Mouse (Mus musculus): ENCODE results near the gene Slc26a10. TPM values are rescaled to one million over a fixed set of nuclear protein-coding genes. Genes with fewer than 3 reads are reported as not detected.

The Slc26a10 gene
- polyA plus RNA-seq, 1 experiment from 2014 or later, result 20.2 TPM

- H3K4me1 ChIP-seq (replicated peaks), result peaks cover 34% of the 10 kb centered on the region
- peaks cover 77% of the 10 kb centered on the region for H3K27me3 ChIP-seq (replicated peaks)
- peak overlapping the region; percentile 44 for H3K4me2 ChIP-seq
- H3K27ac ChIP-seq (ENCODE audit: poor library complexity, severe bottlenecking), result no peak overlapping the region
- no peak overlapping the region for H3K4me3 ChIP-seq
- ATAC-seq (ENCODE audit: insufficient number of reproducible peaks, low FRiP score), result no peak
- H3K36me3 ChIP-seq, result peaks cover 10% of the 10 kb centered on the region
- 0 out of 2 replicates have a peak, but pooled peaks cover 3% of the 10 kb centered on the region for H3K9me3 ChIP-seq (replicated peaks)
- 83% methylated on average over 4 of the region's 4 CpGs for WGBS
- no peak overlapping the region for H3K9ac ChIP-seq
Measured at GRCm38 (mm10) chr10:127182624-127183023, 2.2 kb upstream of the Slc26a10 start.

- Histone ChIP-seq H3K4me1 (replicated peaks) (peaks cover 41% of the 10 kb centered on the region), H3K27me3 (replicated peaks) (peaks cover 87% of the 10 kb centered on the region), H3K4me2 (peak overlapping the region; percentile 44; the same call in 1 of the 2 replicates), H3K9me3 (replicated peaks) (0 out of 2 replicates have a peak, but pooled peaks cover 1% of the 10 kb centered on the region), H3K36me3 (peaks cover 5% of the 10 kb centered on the region), H3K4me3 (no peak overlapping the region), H3K27ac (ENCODE audit: poor library complexity, severe bottlenecking) (no peak overlapping the region), H3K9ac (no peak overlapping the region)
- 51% methylated on average over 6 of the region's 6 CpGs for WGBS
- no peak for ATAC-seq (ENCODE audit: insufficient number of reproducible peaks, low FRiP score)
Measured at GRCm38 (mm10) chr10:127181566-127181965, 1.1 kb upstream of the Slc26a10 start.

GRCm38 (mm10) chr10:127180695-127181047, 226 bp upstream of the Slc26a10 start:
- Histone ChIP-seq H3K27ac (ENCODE audit: poor library complexity, severe bottlenecking) (no peak overlapping the region), H3K9me3 (replicated peaks) (no peaks in the 10 kb centered on the region), H3K9ac (no peak overlapping the region), H3K27me3 (replicated peaks) (peaks cover 94% of the 10 kb centered on the region), H3K4me1 (replicated peaks) (peaks cover 44% of the 10 kb centered on the region), H3K36me3 (peaks cover 4% of the 10 kb centered on the region; the same call in 1 of the 2 replicates), H3K4me3 (peak overlapping the region; percentile 38; the same call in 1 of the 2 replicates), H3K4me2 (peak overlapping the region; percentile 62)
- no peak for ATAC-seq (ENCODE audit: insufficient number of reproducible peaks, low FRiP score)
- WGBS, result 6% methylated on average over 3 of the region's 3 CpGs

GRCm38 (mm10) chr10:127178286-127179027, 2.0 kb downstream of the Slc26a10 start:
- Histone ChIP-seq H3K27me3 (replicated peaks) (peaks cover 81% of the 10 kb centered on the region), H3K9me3 (replicated peaks) (no peaks in the 10 kb centered on the region), H3K27ac (ENCODE audit: poor library complexity, severe bottlenecking) (no peak overlapping the region), H3K9ac (peak overlapping the region; percentile 45), H3K36me3 (0 out of 2 replicates have a peak, but pooled peaks cover 4% of the 10 kb centered on the region), H3K4me1 (replicated peaks) (peaks cover 38% of the 10 kb centered on the region), H3K4me3 (peak overlapping the region; percentile 38), H3K4me2 (peak overlapping the region; percentile 70)
- ATAC-seq (ENCODE audit: insufficient number of reproducible peaks, low FRiP score), result no peak
- WGBS, result 5% methylated on average over 41 of the region's 41 CpGs

- Histone ChIP-seq H3K36me3 (no peaks in the 10 kb centered on the region), H3K27ac (ENCODE audit: poor library complexity, severe bottlenecking) (no peak overlapping the region), H3K9me3 (replicated peaks) (no peaks in the 10 kb centered on the region), H3K4me1 (replicated peaks) (peaks cover 38% of the 10 kb centered on the region), H3K9ac (peak overlapping the region; percentile 45; the same call in 1 of the 2 replicates), H3K4me3 (peak overlapping the region; percentile 38), H3K4me2 (peak overlapping the region; percentile 70), H3K27me3 (replicated peaks) (peaks cover 81% of the 10 kb centered on the region)
- ATAC-seq (ENCODE audit: insufficient number of reproducible peaks, low FRiP score), result peak; percentile 65
- 2% methylated on average over 23 of the region's 23 CpGs for WGBS
Measured at GRCm38 (mm10) chr10:127177719-127178118, 2.7 kb downstream of the Slc26a10 start.

GRCm38 (mm10) chr10:127177235-127177634, 3.2 kb downstream of the Slc26a10 start:
- ATAC-seq (ENCODE audit: insufficient number of reproducible peaks, low FRiP score), result no peak
- H3K36me3 ChIP-seq, result no peaks in the 10 kb centered on the region
- peaks cover 38% of the 10 kb centered on the region for H3K4me1 ChIP-seq (replicated peaks)
- H3K4me2 ChIP-seq, result peak overlapping the region; percentile 70
- H3K9ac ChIP-seq, result no peak overlapping the region
- 0 out of 2 replicates have a peak overlapping the region, but pooled peaks have one; percentile 38 for H3K4me3 ChIP-seq
- no peaks in the 10 kb centered on the region for H3K9me3 ChIP-seq (replicated peaks)
- no peak overlapping the region for H3K27ac ChIP-seq (ENCODE audit: poor library complexity, severe bottlenecking)
- WGBS, result 19% methylated on average over 9 of the region's 9 CpGs
- H3K27me3 ChIP-seq (replicated peaks), result peaks cover 79% of the 10 kb centered on the region

- peaks cover 79% of the 10 kb centered on the region for H3K27me3 ChIP-seq (replicated peaks)
- WGBS, result 4% methylated on average over 7 of the region's 7 CpGs
- no peak for ATAC-seq (ENCODE audit: insufficient number of reproducible peaks, low FRiP score)
- no peak overlapping the region for H3K4me3 ChIP-seq
- H3K4me1 ChIP-seq (replicated peaks), result peaks cover 38% of the 10 kb centered on the region
- H3K9ac ChIP-seq, result no peak overlapping the region
- H3K36me3 ChIP-seq, result no peaks in the 10 kb centered on the region
- peak overlapping the region; percentile 70 for H3K4me2 ChIP-seq
- H3K9me3 ChIP-seq (replicated peaks), result no peaks in the 10 kb centered on the region
- H3K27ac ChIP-seq (ENCODE audit: poor library complexity, severe bottlenecking), result no peak overlapping the region
Measured at GRCm38 (mm10) chr10:127176756-127177155, 3.7 kb downstream of the Slc26a10 start.

- Histone ChIP-seq H3K9me3 (replicated peaks) (no peaks in the 10 kb centered on the region), H3K4me3 (no peak overlapping the region), H3K27me3 (replicated peaks) (peaks cover 79% of the 10 kb centered on the region), H3K4me2 (peak overlapping the region; percentile 70; the same call in 1 of the 2 replicates), H3K9ac (no peak overlapping the region), H3K27ac (ENCODE audit: poor library complexity, severe bottlenecking) (no peak overlapping the region), H3K4me1 (replicated peaks) (peaks cover 39% of the 10 kb centered on the region), H3K36me3 (no peaks in the 10 kb centered on the region)
- no peak for ATAC-seq (ENCODE audit: insufficient number of reproducible peaks, low FRiP score)
- WGBS, result 37% methylated on average over 3 of the region's 3 CpGs
Measured at GRCm38 (mm10) chr10:127176228-127176627, 4.2 kb downstream of the Slc26a10 start.

- Histone ChIP-seq H3K4me2 (no peak overlapping the region), H3K9ac (no peak overlapping the region), H3K27me3 (replicated peaks) (peaks cover 79% of the 10 kb centered on the region), H3K4me3 (no peak overlapping the region), H3K27ac (ENCODE audit: poor library complexity, severe bottlenecking) (no peak overlapping the region), H3K36me3 (no peaks in the 10 kb centered on the region), H3K4me1 (replicated peaks) (peaks cover 40% of the 10 kb centered on the region), H3K9me3 (replicated peaks) (no peaks in the 10 kb centered on the region)
- ATAC-seq (ENCODE audit: insufficient number of reproducible peaks, low FRiP score), result no peak
- 81% methylated on average over 7 of the region's 7 CpGs for WGBS
Measured at GRCm38 (mm10) chr10:127174170-127174569, 6.3 kb downstream of the Slc26a10 start.

GRCm38 (mm10) chr10:127173148-127174065, 7.0 kb downstream of the Slc26a10 start:
- H3K27me3 ChIP-seq (replicated peaks), result peaks cover 81% of the 10 kb centered on the region
- H3K4me2 ChIP-seq, result no peak overlapping the region
- H3K9me3 ChIP-seq (replicated peaks), result no peaks in the 10 kb centered on the region
- H3K27ac ChIP-seq (ENCODE audit: poor library complexity, severe bottlenecking), result no peak overlapping the region
- WGBS, result 78% methylated on average over 16 of the region's 16 CpGs
- no peak for ATAC-seq (ENCODE audit: insufficient number of reproducible peaks, low FRiP score)
- H3K4me3 ChIP-seq, result no peak overlapping the region
- peaks cover 37% of the 10 kb centered on the region for H3K4me1 ChIP-seq (replicated peaks)
- no peaks in the 10 kb centered on the region for H3K36me3 ChIP-seq
- H3K9ac ChIP-seq, result no peak overlapping the region

GRCm38 (mm10) chr10:127171631-127172200, 8.7 kb downstream of the Slc26a10 start:
- Histone ChIP-seq H3K36me3 (no peaks in the 10 kb centered on the region), H3K27ac (ENCODE audit: poor library complexity, severe bottlenecking) (no peak overlapping the region), H3K9ac (no peak overlapping the region), H3K4me2 (no peak overlapping the region), H3K4me3 (no peak overlapping the region), H3K27me3 (replicated peaks) (peaks cover 81% of the 10 kb centered on the region), H3K9me3 (replicated peaks) (no peaks in the 10 kb centered on the region), H3K4me1 (replicated peaks) (peaks cover 30% of the 10 kb centered on the region)
- WGBS, result 72% methylated on average over 15 of the region's 15 CpGs
- ATAC-seq (ENCODE audit: insufficient number of reproducible peaks, low FRiP score), result no peak

Data from heart, embryonic 12.5 days (tissue).